Mouse (Mus musculus): ENCODE results near the gene Gtf2f2. TPM values are rescaled to one million over a fixed set of nuclear protein-coding genes. Genes with fewer than 3 reads are reported as not detected.

Gtf2f2 gene
- polyA plus RNA-seq, 1 experiment: 30.2 TPM

GRCm38 (mm10) chr14:76044164-76044557 lies 33.5 kb upstream of the Gtf2f2 start:
- H3K4me3 ChIP-seq (ENCODE audit: insufficient read depth, poor library complexity, severe bottlenecking): no peak overlapping the region
- H3K36me3 ChIP-seq (ENCODE audit: control insufficient read depth, insufficient read depth): no peaks in the 10 kb centered on the region
- H3K79me3 ChIP-seq (ENCODE audit: low read depth): no peaks in the 10 kb centered on the region
- H3K79me2 ChIP-seq (ENCODE audit: control insufficient read depth, insufficient read depth): no peaks in the 10 kb centered on the region
- no peaks in the 10 kb centered on the region for H3K27me3 ChIP-seq (ENCODE audit: control insufficient read depth, insufficient read depth, insufficient read length)
- TF ChIP-seq MYOD1 (IDR thresholded peaks at IDR 0.05; ENCODE audit: control insufficient read depth, insufficient read length, low read depth) (no peak), MAX (IDR thresholded peaks at IDR 0.05) (no peak), CEBPB (IDR thresholded peaks at IDR 0.05; ENCODE audit: low read depth) (no peak), MYOG (IDR thresholded peaks at IDR 0.05; ENCODE audit: control insufficient read depth, extremely low read depth, insufficient read length) (no peak), USF1 (IDR thresholded peaks at IDR 0.05; ENCODE audit: low read depth) (no peak), CTCF (IDR thresholded peaks at IDR 0.05; ENCODE audit: control insufficient read depth, insufficient read depth, insufficient read length) (no peak), FOSL1 (IDR thresholded peaks at IDR 0.05; ENCODE audit: insufficient read depth, low read length, poor library complexity, severe bottlenecking) (no peak)
- H3ac ChIP-seq (ENCODE audit: control insufficient read depth, insufficient read length, low read depth): no peak overlapping the region

- no peak for TF ChIP-seq CEBPB (IDR thresholded peaks at IDR 0.05; ENCODE audit: low read depth)
- no peak for TF ChIP-seq MAX (IDR thresholded peaks at IDR 0.05)
- no peak for TF ChIP-seq CTCF (IDR thresholded peaks at IDR 0.05; ENCODE audit: control insufficient read depth, insufficient read depth, insufficient read length)
- no peak for TF ChIP-seq FOSL1 (IDR thresholded peaks at IDR 0.05; ENCODE audit: insufficient read depth, low read length, poor library complexity, severe bottlenecking)
- TF ChIP-seq MYOD1 (IDR thresholded peaks at IDR 0.05; ENCODE audit: control insufficient read depth, insufficient read length, low read depth): no peak
- TF ChIP-seq USF1 (IDR thresholded peaks at IDR 0.05; ENCODE audit: low read depth): no peak
- TF ChIP-seq MYOG (IDR thresholded peaks at IDR 0.05; ENCODE audit: control insufficient read depth, extremely low read depth, insufficient read length): no peak
- Histone ChIP-seq H3K79me3 (ENCODE audit: low read depth) (no peaks in the 10 kb centered on the region), H3K79me2 (ENCODE audit: control insufficient read depth, insufficient read depth) (no peaks in the 10 kb centered on the region), H3ac (ENCODE audit: control insufficient read depth, insufficient read length, low read depth) (no peak overlapping the region), H3K36me3 (ENCODE audit: control insufficient read depth, insufficient read depth) (no peaks in the 10 kb centered on the region), H3K27me3 (ENCODE audit: control insufficient read depth, insufficient read depth, insufficient read length) (no peaks in the 10 kb centered on the region), H3K4me3 (ENCODE audit: insufficient read depth, poor library complexity, severe bottlenecking) (no peak overlapping the region)
Measured at GRCm38 (mm10) chr14:76043251-76044163, 32.8 kb upstream of the Gtf2f2 start.

- Histone ChIP-seq H3K79me3 (ENCODE audit: low read depth) (no peaks in the 10 kb centered on the region), H3K4me3 (ENCODE audit: insufficient read depth, poor library complexity, severe bottlenecking) (no peak overlapping the region), H3K36me3 (ENCODE audit: control insufficient read depth, insufficient read depth) (no peaks in the 10 kb centered on the region), H3K27me3 (ENCODE audit: control insufficient read depth, insufficient read depth, insufficient read length) (no peaks in the 10 kb centered on the region), H3K79me2 (ENCODE audit: control insufficient read depth, insufficient read depth) (no peaks in the 10 kb centered on the region), H3ac (ENCODE audit: control insufficient read depth, insufficient read length, low read depth) (no peak overlapping the region)
- TF ChIP-seq MYOD1 (IDR thresholded peaks at IDR 0.05; ENCODE audit: control insufficient read depth, insufficient read length, low read depth) (no peak), CEBPB (IDR thresholded peaks at IDR 0.05; ENCODE audit: low read depth) (no peak), FOSL1 (IDR thresholded peaks at IDR 0.05; ENCODE audit: insufficient read depth, low read length, poor library complexity, severe bottlenecking) (no peak), USF1 (IDR thresholded peaks at IDR 0.05; ENCODE audit: low read depth) (no peak), MYOG (IDR thresholded peaks at IDR 0.05; ENCODE audit: control insufficient read depth, extremely low read depth, insufficient read length) (no peak), MAX (IDR thresholded peaks at IDR 0.05) (no peak), CTCF (IDR thresholded peaks at IDR 0.05; ENCODE audit: control insufficient read depth, insufficient read depth, insufficient read length) (no peak)
Measured at GRCm38 (mm10) chr14:76033221-76033637, 22.6 kb upstream of the Gtf2f2 start.

GRCm38 (mm10) chr14:76032671-76033136 lies 22.0 kb upstream of the Gtf2f2 start:
- Histone ChIP-seq H3K27me3 (ENCODE audit: control insufficient read depth, insufficient read depth, insufficient read length) (no peaks in the 10 kb centered on the region), H3ac (ENCODE audit: control insufficient read depth, insufficient read length, low read depth) (no peak overlapping the region), H3K4me3 (ENCODE audit: insufficient read depth, poor library complexity, severe bottlenecking) (no peak overlapping the region), H3K79me2 (ENCODE audit: control insufficient read depth, insufficient read depth) (no peaks in the 10 kb centered on the region), H3K36me3 (ENCODE audit: control insufficient read depth, insufficient read depth) (no peaks in the 10 kb centered on the region), H3K79me3 (ENCODE audit: low read depth) (no peaks in the 10 kb centered on the region)
- TF ChIP-seq FOSL1 (IDR thresholded peaks at IDR 0.05; ENCODE audit: insufficient read depth, low read length, poor library complexity, severe bottlenecking) (no peak), MAX (IDR thresholded peaks at IDR 0.05) (no peak)

- H3K4me3 ChIP-seq (ENCODE audit: insufficient read depth, poor library complexity, severe bottlenecking): no peak overlapping the region
- H3K27me3 ChIP-seq (ENCODE audit: control insufficient read depth, insufficient read depth, insufficient read length): no peaks in the 10 kb centered on the region
- no peaks in the 10 kb centered on the region for H3K36me3 ChIP-seq (ENCODE audit: control insufficient read depth, insufficient read depth)
- TF ChIP-seq MYOD1 (IDR thresholded peaks at IDR 0.05; ENCODE audit: control insufficient read depth, insufficient read length, low read depth) (no peak), CTCF (IDR thresholded peaks at IDR 0.05; ENCODE audit: control insufficient read depth, insufficient read depth, insufficient read length) (no peak), MAX (IDR thresholded peaks at IDR 0.05) (no peak), USF1 (IDR thresholded peaks at IDR 0.05; ENCODE audit: low read depth) (no peak), FOSL1 (IDR thresholded peaks at IDR 0.05; ENCODE audit: insufficient read depth, low read length, poor library complexity, severe bottlenecking) (no peak), MYOG (IDR thresholded peaks at IDR 0.05; ENCODE audit: control insufficient read depth, extremely low read depth, insufficient read length) (no peak), CEBPB (IDR thresholded peaks at IDR 0.05; ENCODE audit: low read depth) (no peak)
- H3K79me3 ChIP-seq (ENCODE audit: low read depth): no peaks in the 10 kb centered on the region
- no peak overlapping the region for H3ac ChIP-seq (ENCODE audit: control insufficient read depth, insufficient read length, low read depth)
- H3K79me2 ChIP-seq (ENCODE audit: control insufficient read depth, insufficient read depth): no peaks in the 10 kb centered on the region
Measured at GRCm38 (mm10) chr14:76031117-76031842, 20.6 kb upstream of the Gtf2f2 start.
